Mouse (Mus musculus): Measurements from ENCODE around the gene Slc25a39. TPM values are rescaled to one million over a fixed set of nuclear protein-coding genes. Genes with fewer than 3 reads are reported as not detected.

The Slc25a39 gene
- polyA plus RNA-seq, 1 experiment, result 407 TPM

DNA sequence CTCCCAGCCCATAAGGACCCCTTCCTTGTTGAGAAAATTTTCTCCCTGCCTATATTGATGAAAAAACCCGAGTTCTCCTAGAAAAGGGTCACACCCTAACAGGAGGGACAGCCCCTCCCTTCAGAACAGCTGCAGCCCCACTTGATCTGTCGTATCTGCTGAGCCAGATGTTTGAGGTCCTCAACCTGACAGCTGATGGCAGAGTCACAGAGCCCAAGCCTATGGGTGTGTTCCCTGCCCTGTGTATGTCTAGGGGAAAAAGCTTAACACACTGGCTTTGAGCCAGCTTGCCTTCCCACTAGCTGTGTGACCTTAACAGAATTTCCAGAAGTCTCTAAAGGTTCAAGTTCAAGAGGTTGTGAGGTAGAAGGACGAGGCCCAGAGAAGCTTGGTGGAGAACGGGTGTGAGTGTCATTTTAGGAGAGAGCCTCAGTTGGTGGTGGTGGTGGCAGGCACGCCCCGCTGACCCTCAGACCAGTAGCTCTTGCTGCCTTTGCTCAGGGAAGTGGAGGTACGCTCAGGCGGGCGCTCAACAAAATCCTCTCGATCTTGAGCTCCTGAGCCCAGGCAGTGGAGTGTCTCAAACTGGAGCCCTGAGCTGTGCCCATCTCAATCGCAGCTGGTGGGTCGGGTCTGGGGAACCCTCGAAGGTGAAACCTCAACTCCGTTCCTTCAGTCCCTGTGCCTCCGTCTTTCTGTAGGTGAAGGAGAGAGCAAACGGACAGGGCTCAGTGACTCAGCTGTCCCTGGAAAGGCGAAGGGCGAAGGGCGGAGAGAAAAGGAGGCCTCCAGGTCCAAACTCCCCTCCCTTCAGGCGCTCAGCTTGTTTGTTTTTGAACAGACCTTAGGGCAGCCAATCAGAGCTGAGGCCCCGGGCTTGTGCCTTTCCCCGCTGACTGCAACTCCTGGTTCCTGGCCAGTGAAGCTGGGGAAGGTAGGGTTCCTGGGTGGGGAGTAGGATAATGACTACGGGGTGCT is 32.3 kb downstream of the Slc25a39 start:
- Histone ChIP-seq H3K27me3 (ENCODE audit: control insufficient read depth, insufficient read depth, low read length) (peaks cover 6% of the 10 kb centered on the region), H3K4me1 (ENCODE audit: control insufficient read depth, insufficient read depth, insufficient read length) (no peaks in the 10 kb centered on the region), H3K36me3 (ENCODE audit: control insufficient read depth, insufficient read depth, low read length) (no peaks in the 10 kb centered on the region), H3K27ac (ENCODE audit: insufficient read depth, low read length) (peak overlapping the region; percentile 31; the same call in 1 of the 2 replicates), H3K4me3 (ENCODE audit: extremely low read depth, insufficient read depth, insufficient read length) (no peak overlapping the region)
- WGBS, result 18% methylated on average over 23 of the region's 23 CpGs
- DNase-seq (ENCODE audit: low read depth in 1 of 2, low spot score in 2 of 2), result no peak
- TF ChIP-seq POLR2A (IDR thresholded peaks at IDR 0.05; ENCODE audit: low read depth, low read length) (no peak), CTCF (IDR thresholded peaks at IDR 0.05; ENCODE audit: extremely low read depth, insufficient read depth, insufficient read length, insufficient replicate concordance) (no peak)

DNA sequence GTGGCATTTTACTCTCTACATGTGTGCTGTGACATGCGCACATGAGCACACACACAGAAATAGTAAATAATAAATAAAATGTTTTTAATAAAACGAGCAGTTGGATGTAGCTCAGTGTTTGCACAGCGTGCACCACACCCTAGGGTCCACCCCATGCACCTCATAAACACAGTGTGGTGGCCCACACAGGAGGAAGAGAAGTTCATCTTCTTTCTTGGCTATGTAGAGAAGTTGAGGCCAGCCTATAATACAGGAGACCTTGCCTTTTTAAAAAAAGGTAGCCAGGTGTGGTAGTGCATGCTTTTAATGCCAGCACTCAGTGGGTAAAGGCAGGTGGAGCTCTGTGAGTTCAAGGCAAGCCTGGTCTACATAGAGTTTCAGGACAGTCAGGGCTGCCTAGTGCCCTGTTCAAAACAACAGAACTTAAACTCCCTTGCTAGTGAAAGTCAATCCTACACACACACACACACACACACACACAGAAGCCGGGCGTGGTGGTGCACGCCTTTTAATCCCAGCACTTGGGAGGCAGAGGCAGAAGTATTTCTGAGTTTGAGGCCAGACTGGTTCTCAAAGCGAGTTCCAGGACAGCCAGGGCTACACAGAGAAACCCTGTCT is 33.5 kb downstream of the Slc25a39 start:
- H3K4me1 ChIP-seq (ENCODE audit: control insufficient read depth, insufficient read depth, insufficient read length), result no peaks in the 10 kb centered on the region
- no peak overlapping the region for H3K27ac ChIP-seq (ENCODE audit: insufficient read depth, low read length)
- H3K27me3 ChIP-seq (ENCODE audit: control insufficient read depth, insufficient read depth, low read length), result peaks cover 6% of the 10 kb centered on the region
- H3K36me3 ChIP-seq (ENCODE audit: control insufficient read depth, insufficient read depth, low read length), result no peaks in the 10 kb centered on the region
- 82% methylated on average over 7 of the region's 7 CpGs for WGBS
- no peak for TF ChIP-seq POLR2A (IDR thresholded peaks at IDR 0.05; ENCODE audit: low read depth, low read length)
- no peak for TF ChIP-seq CTCF (IDR thresholded peaks at IDR 0.05; ENCODE audit: extremely low read depth, insufficient read depth, insufficient read length, insufficient replicate concordance)
- no peak for DNase-seq (ENCODE audit: low read depth in 1 of 2, low spot score in 2 of 2)
- no peak overlapping the region for H3K4me3 ChIP-seq (ENCODE audit: extremely low read depth, insufficient read depth, insufficient read length)

DNA sequence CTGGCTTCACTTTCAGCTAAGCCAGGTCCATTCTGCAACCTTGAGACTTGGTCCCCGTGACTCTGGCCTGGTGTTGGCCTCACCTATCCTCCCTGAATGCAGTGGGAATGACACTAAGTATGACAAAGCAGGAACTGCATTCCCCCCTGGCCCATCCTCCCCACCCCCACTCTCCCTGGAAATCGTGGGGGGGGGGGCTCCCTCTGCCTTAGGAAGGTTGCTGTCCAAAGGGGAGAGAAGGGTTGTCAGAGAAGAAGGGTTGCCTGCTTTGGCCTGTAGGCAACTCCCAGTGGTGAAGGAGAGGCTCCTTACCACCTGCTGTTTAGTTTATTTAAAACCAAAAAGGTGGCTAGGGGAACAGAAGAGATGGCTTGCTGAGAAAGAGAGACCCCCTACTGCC is 34.1 kb downstream of the Slc25a39 start:
- Histone ChIP-seq H3K4me3 (ENCODE audit: extremely low read depth, insufficient read depth, insufficient read length) (no peak overlapping the region), H3K36me3 (ENCODE audit: control insufficient read depth, insufficient read depth, low read length) (no peaks in the 10 kb centered on the region), H3K4me1 (ENCODE audit: control insufficient read depth, insufficient read depth, insufficient read length) (no peaks in the 10 kb centered on the region), H3K27me3 (ENCODE audit: control insufficient read depth, insufficient read depth, low read length) (peaks cover 6% of the 10 kb centered on the region), H3K27ac (ENCODE audit: insufficient read depth, low read length) (no peak overlapping the region; the same call in 1 of the 2 replicates)
- 47% methylated on average over 2 of the region's 2 CpGs for WGBS
- no peak for DNase-seq (ENCODE audit: low read depth in 1 of 2, low spot score in 2 of 2)
- TF ChIP-seq POLR2A (IDR thresholded peaks at IDR 0.05; ENCODE audit: low read depth, low read length) (no peak), CTCF (IDR thresholded peaks at IDR 0.05; ENCODE audit: extremely low read depth, insufficient read depth, insufficient read length, insufficient replicate concordance) (no peak)

- Histone ChIP-seq H3K27ac (ENCODE audit: insufficient read depth, low read length) (no peak overlapping the region), H3K4me1 (ENCODE audit: control insufficient read depth, insufficient read depth, insufficient read length) (no peaks in the 10 kb centered on the region), H3K36me3 (ENCODE audit: control insufficient read depth, insufficient read depth, low read length) (no peaks in the 10 kb centered on the region), H3K27me3 (ENCODE audit: control insufficient read depth, insufficient read depth, low read length) (peaks cover 6% of the 10 kb centered on the region), H3K4me3 (ENCODE audit: extremely low read depth, insufficient read depth, insufficient read length) (no peak overlapping the region)
- WGBS, result 57% methylated on average over 14 of the region's 14 CpGs
- no peak for TF ChIP-seq CTCF (IDR thresholded peaks at IDR 0.05; ENCODE audit: extremely low read depth, insufficient read depth, insufficient read length, insufficient replicate concordance)
- no peak for TF ChIP-seq POLR2A (IDR thresholded peaks at IDR 0.05; ENCODE audit: low read depth, low read length)
- DNase-seq (ENCODE audit: low read depth in 1 of 2, low spot score in 2 of 2), result no peak
These were observed 34.8 kb downstream of the Slc25a39 start for GRCm38 (mm10) chr11:102372936-102373335.

DNA sequence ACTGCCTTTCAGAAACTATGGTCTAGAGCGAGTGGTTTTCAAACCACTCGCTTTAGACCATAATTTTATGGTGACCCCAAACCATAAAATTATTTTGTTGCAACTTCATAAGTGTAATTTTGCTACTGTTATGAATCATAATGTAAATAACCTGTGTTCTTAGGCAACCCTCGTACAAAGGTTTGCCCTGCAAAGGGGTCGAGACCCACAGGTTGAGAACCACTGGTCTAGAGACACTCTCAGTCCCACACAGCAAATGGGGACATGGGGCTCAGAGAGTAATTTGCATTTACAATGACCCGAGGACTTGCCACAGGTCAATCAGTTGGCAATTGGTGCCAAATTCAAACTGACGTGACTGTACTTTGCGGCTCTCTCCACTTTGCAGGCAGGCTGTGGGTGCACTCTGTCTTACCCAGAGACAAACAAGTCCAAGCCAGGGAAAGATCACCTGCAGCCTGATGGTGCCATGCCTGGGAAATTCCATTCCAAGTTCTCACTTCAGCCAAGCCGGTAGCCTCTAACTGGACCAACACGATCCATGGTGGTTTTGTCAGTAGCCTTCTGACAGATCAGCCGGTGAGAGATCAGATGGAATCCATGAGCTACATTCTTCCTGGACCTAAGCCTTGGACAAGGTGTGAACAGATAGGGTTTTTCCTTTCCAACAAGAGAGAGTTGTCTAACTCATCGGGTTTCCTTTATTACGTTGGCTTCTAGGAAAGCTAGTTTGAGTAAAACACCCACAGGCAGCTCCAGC is 35.6 kb downstream of the Slc25a39 start:
- no peak for DNase-seq (ENCODE audit: low read depth in 1 of 2, low spot score in 2 of 2)
- TF ChIP-seq CTCF (IDR thresholded peaks at IDR 0.05; ENCODE audit: extremely low read depth, insufficient read depth, insufficient read length, insufficient replicate concordance) (no peak), POLR2A (IDR thresholded peaks at IDR 0.05; ENCODE audit: low read depth, low read length) (no peak)
- no peaks in the 10 kb centered on the region for H3K36me3 ChIP-seq (ENCODE audit: control insufficient read depth, insufficient read depth, low read length)
- no peaks in the 10 kb centered on the region for H3K4me1 ChIP-seq (ENCODE audit: control insufficient read depth, insufficient read depth, insufficient read length)
- H3K27ac ChIP-seq (ENCODE audit: insufficient read depth, low read length), result no peak overlapping the region
- H3K4me3 ChIP-seq (ENCODE audit: extremely low read depth, insufficient read depth, insufficient read length), result no peak overlapping the region
- H3K27me3 ChIP-seq (ENCODE audit: control insufficient read depth, insufficient read depth, low read length), result peaks cover 6% of the 10 kb centered on the region
- 91% methylated on average over 12 of the region's 12 CpGs for WGBS

GRCm38 (mm10) chr11:102370285-102370684 is 37.5 kb downstream of the Slc25a39 start:
- Histone ChIP-seq H3K4me3 (ENCODE audit: extremely low read depth, insufficient read depth, insufficient read length) (no peak overlapping the region), H3K27me3 (ENCODE audit: control insufficient read depth, insufficient read depth, low read length) (peaks cover 1% of the 10 kb centered on the region; the same call in 1 of the 2 replicates), H3K4me1 (ENCODE audit: control insufficient read depth, insufficient read depth, insufficient read length) (no peaks in the 10 kb centered on the region), H3K36me3 (ENCODE audit: control insufficient read depth, insufficient read depth, low read length) (no peaks in the 10 kb centered on the region), H3K27ac (ENCODE audit: insufficient read depth, low read length) (no peak overlapping the region)
- WGBS, result 64% methylated on average over 7 of the region's 7 CpGs
- no peak for TF ChIP-seq CTCF (IDR thresholded peaks at IDR 0.05; ENCODE audit: extremely low read depth, insufficient read depth, insufficient read length, insufficient replicate concordance)
- no peak for TF ChIP-seq POLR2A (IDR thresholded peaks at IDR 0.05; ENCODE audit: low read depth, low read length)
- no peak for DNase-seq (ENCODE audit: low read depth in 1 of 2, low spot score in 2 of 2)
